Mouse (Mus musculus): ENCODE measurements at regions not wholly inside any gene's neighbourhood (a gene's known extent, or its start where the extent isn't known, plus 50 kb on each side); places are given as distances from the start of the nearest gene placed in this dataset.
A peak's percentile ranks its signal among the peaks of the same experiment; 100 is the strongest.

DNA sequence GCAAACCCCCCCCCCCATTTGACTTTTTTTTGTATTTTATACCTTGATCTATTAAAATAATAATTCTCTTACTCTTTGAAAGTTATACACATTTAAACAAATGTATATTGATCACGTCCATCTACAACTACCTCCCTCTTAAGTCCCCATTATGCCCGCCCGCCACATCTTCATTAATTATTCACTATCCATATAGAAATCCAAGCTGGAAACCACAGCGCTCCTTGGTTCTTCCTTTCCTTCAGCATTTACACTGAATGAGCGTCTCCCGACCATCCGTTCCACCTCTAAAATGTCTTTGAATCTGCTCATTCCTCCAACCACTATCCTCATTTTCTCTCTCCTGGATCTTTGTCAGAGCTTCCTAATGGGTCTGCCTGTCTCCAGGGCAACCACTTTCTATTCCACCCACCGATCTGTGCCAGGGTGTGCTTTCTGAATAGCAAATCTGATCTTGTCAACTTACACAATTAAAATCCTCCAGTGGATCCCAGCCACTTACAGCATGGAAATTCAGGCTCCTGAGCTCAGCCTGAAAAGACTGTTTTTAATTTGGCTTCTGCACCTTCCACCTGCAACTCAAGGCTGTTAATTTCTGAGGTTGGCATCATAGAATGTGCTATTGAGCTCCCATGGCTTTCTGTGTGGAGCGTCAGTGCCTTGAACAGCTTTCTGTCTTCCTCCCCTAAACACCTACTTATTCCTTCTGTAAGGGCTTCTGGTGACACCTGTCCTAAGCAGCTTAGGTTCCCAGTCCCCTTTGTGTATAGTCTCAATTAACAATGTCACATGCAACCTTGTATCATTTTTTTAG, 265.5 kb downstream of the Spry2 start:
- DNase-seq (ENCODE audit: low spot score): no peak

- no peak for DNase-seq (ENCODE audit: low spot score)
Observed at GRCm38 (mm10) chr14:105630444-105630843, 266.2 kb downstream of the Spry2 start.

DNA sequence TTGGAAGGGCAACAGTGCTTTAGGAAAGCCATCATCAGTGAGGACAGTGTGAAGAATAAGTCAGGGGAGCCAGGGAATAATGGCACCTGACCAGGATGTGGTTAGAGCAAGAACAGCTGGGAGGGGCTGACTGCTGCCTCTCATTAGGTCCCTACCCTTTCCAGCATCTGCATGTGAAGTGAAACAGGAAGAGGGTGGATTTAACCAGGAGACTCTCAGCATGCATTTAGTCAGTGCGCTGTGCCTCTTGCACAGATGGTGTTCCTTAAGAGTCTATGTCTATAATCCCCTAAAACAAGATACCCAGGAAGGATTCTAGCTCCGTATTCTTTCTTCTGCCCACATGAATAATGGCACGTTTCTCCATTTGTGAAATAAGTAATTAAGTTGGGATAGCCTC, 267.9 kb downstream of the Spry2 start:
- no peak for DNase-seq (ENCODE audit: low spot score)

DNA sequence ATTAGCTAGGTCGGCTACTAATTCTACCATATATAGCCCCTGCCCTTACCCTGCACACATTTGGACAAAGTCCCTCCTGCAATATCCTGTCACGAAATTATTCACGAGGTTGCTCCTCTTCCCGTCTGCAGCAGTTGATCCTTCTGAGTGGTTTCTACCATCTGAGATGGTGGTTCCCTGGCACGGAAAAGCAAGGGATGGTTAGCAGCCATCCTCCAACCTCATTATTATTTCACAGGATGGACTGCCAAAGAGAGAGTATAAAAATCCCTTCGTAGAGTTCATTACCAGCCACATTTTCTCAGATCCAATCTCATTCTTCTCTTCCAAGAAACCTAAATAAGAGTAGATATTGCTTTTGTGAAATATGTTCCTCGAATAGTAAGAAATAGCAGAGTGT, 272.2 kb downstream of the Spry2 start:
- no peak for DNase-seq (ENCODE audit: low spot score)

GRCm38 (mm10) chr14:105622166-105622565, 274.5 kb downstream of the Spry2 start:
- no peak for DNase-seq (ENCODE audit: low spot score)

GRCm38 (mm10) chr14:105621124-105621523, 275.5 kb downstream of the Spry2 start:
- DNase-seq (ENCODE audit: low spot score): no peak

DNA sequence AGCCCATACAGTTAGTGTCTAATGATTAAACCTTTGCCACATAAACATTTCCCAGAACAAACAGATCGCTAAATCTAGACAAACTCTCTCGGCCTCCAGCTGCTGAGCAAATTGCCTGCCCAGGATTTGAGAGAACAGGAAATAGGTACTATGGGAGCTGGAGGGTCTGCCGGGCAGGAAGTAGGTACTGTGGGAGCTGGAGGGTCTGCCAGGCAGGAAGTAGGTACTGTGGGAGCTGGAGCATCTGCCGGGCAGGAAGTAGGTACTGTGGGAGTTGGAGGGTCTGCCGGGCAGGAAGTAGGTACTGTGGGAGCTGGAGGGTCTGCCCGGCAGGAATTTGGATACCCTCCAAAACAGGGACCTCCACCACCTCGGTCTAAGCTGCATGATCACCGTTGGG, 277.2 kb downstream of the Spry2 start:
- DNase-seq (ENCODE audit: low spot score): peak; percentile 19

GRCm38 (mm10) chr14:105615766-105616165, 280.9 kb downstream of the Spry2 start:
- peak; percentile 5 for DNase-seq (ENCODE audit: low spot score)

DNA sequence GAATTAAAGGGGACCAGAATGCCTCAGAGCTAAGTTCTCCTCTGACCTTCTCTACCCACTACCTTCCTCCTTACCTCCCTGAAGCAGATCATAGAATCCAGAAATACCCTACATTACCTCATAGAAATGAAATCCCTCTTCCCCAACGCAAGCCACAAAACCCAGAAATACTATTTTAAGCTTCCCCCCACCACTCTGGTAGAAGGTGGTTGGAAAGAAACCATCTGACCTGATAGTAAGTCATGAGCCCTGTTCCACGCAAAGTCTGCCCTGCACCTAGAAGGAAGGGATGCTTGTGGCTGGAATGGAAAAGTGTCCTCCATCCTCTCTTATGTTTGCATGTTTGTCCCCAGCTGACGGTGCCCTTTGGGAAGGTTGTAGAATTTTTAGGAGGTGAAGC, 283.8 kb downstream of the Spry2 start:
- DNase-seq (ENCODE audit: low spot score): no peak

DNA sequence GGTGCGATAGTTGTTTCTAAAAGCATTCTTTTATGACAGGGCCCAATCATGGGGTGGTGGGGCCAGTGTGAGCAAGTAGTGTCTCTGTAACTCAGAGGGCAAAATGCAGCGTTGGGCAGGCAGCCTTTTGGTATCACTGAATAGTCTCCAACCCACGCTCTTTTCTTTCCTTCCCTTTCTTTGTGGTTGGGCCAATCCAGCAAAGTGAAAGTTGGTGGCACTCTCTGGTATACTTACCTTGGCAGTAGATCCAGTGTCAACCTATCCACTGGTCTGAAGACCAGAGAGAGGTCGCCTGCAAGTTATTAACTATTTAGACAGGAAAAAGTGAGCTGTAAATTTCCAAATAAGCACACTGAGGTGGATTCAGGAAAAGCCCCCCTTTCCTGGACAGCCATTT, 287.8 kb downstream of the Spry2 start:
- no peak for DNase-seq (ENCODE audit: low spot score)

DNA sequence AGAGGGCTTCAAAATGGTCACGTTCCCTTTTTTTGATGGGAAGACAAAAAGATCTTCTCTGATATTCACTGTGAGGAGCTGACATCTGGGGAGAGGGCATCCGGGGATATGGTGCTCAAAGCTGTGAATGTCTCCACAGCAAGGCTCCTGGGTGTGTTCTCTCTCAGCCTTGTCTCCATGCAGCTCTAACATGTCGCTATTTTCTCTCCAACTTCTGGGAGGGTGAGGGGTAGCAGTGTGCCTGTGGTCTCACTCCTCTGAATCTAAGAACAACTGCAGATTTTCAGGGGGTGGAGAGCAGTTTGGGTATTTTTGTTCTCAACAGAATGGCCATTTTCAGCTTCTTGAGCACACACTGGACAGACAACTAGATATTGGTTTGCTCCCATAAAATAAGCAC, 290.1 kb downstream of the Spry2 start:
- DNase-seq (ENCODE audit: low spot score): no peak

- DNase-seq (ENCODE audit: low spot score): no peak
Observed at GRCm38 (mm10) chr14:105604451-105604850, 292.2 kb downstream of the Spry2 start.

GRCm38 (mm10) chr14:105603047-105603461, 293.6 kb downstream of the Spry2 start:
- DNase-seq (ENCODE audit: low spot score): no peak

- DNase-seq (ENCODE audit: low spot score): no peak
Observed at GRCm38 (mm10) chr14:105599550-105600453, 296.8 kb downstream of the Spry2 start.

DNA sequence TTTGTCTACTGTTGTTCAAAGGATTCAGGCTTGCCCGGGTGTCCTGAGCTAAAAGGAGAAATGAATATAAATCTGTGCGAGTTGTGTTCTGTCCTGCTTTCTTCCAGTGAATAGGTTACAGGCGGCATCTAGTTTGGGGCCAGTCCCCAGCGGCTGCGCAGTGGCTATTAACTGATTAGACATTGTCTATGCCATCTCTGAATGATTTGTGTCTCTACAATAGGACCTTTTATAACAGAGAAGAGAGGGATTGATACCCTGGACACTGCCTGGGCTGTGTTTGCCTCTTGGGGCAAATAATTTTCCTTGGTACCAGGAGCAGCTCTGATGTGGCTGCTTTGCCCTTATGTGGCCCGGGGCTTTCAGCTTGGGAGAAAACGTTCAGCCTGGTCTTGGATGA, 306.9 kb downstream of the Spry2 start:
- no peak for DNase-seq (ENCODE audit: low spot score)

- DNase-seq (ENCODE audit: low spot score): no peak
Observed at GRCm38 (mm10) chr14:105589261-105589660, 307.4 kb downstream of the Spry2 start.

DNA sequence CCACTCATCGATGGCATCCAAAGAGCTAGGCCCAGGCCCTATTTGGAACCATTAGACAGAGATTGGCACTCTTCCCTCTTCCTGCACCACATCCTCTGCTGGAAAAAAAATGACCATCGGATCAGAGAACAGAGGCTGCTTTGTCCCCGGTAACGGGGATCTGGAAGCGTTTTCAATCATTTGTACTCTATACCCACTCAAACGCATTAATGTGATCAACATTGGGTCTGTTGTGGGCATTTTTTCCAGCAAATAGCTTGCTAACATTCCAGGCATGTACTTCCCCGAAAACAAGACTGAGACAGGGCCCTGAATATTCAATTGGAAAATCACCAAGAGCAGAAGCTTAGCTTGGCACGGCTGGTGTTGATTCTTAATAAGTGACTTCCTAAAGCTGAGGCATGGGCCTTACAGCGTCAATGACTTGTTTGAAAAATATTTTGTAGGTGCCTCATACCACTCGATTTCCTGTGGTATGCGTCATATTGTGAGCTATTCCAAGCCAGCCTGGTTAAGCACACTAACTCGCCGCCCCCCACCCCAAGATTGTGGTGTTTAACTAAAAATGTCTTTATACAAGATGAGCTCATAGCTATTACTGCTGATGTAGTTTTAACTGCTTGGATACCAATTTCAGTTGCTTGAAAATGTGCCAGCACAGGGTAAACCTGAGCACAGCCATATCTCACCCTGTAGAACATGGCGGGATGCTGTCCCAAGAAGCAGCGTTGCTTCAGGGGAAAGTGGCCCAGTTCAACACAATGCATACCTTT, 308.0 kb downstream of the Spry2 start:
- DNase-seq (ENCODE audit: low spot score): no peak

- DNase-seq (ENCODE audit: low spot score): no peak
Observed at GRCm38 (mm10) chr14:105588029-105588390, 308.6 kb downstream of the Spry2 start.

DNA sequence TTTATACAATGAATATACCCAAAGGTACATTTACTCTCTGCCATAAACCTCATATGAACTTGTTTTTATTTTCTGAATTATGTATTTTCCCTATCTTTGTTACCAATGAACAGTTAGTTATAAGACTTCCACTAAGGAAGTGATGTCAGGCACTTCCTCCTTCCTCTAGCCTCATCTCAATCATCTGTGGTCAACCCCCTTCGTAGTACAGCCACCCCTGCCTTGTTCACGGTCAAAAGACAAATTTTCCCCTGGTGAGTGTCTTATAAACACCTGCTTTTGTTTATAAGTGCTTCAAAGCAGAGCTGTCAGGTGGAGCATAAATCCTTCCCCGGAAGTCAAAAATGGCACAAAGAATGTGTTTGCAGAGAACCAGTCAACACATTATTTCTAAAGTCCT, 312.0 kb downstream of the Spry2 start:
- DNase-seq (ENCODE audit: low spot score): no peak

DNA sequence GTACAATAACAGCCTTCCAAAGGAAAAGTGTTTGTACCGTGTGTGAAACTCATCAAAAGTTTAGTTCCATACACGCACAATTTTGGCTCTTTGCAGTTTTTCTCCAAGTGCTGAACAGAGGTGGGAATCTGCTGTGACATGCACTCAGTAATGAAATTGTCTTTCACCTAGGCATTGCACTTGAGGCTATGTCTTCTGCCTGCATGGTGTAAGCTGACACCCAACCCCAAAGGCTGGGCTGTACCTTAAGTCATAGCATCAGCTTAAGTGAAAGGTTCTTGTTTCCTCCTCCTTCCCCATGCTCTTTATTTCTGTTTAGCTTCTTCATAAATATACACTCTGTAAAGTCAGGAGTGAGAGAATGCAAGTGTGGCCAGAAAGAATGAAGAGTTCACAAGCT, 313.1 kb downstream of the Spry2 start:
- no peak for DNase-seq (ENCODE audit: low spot score)

DNA sequence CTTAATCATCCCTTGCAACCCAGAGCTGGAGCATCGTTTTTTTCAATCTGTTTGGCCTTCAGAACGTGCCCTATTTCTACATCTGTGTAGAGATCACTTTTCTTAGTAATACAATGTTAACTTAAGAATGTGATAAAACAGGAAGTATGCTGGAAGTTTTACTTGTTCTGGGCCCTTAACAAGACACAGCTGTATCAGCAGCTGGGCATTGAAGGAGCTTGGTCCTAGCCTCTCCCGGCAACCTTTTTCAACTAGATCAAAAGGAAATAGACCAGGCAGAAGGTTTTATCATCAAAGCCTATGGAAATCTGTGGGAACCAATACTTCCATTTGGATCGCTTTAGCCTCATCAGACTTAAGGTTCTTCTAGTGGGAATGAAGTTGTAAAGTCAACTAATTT, 317.9 kb downstream of the Ndfip2 start:
- no peak for DNase-seq (ENCODE audit: low spot score)
